ENCODE assay signal across 8 mouse cellular contexts in the genomic region with DNA sequence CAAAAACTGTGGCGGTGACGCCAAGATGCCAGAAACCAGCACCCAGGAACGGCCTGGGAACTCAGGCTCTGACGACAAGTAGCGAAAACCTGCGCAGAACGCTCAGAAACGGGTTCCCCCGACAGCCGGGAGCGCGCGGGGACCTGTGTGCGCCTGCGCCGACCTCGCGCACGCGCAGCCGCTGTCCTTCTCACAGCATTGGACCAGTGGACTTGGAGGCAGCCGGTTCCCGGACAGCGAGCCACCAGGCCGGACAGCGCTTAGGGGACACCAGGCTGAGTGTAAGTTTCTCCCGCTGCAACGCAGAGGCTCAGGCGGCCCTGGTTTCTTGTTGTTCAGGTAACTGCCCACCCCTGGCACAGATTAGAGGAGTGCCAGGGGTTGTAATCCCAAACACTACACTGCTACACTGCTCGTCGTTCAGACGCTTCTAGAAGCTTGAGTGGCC. TPM values are rescaled to one million over a fixed set of nuclear protein-coding genes. Genes with fewer than 3 reads are reported as not detected.
DNase-seq lines count a peak whose midpoint lies in the region; ATAC-seq and TF ChIP-seq lines count a peak whose summit lies in the region.

TSS of gene Bpnt1 (plus strand) at position 167 of the 448 bp plus-strand sequence.

- peak within 1 kb of the TSS; percentile 80 for H3K9ac ChIP-seq in forebrain, embryonic 11.5 days (ENCODE audit: low read length)
- H3K9ac ChIP-seq in heart, embryonic 16.5 days (ENCODE audit: low read length): peak within 1 kb of the TSS; percentile 74
- H3K9ac ChIP-seq in liver, embryonic 16.5 days (ENCODE audit: low read depth, low read length): peak within 1 kb of the TSS; percentile 64
- H3K9ac ChIP-seq in neural tube, embryonic 13.5 days: peak within 1 kb of the TSS; percentile 80

- H3K4me1 ChIP-seq in forebrain, embryonic 11.5 days (replicated peaks; ENCODE audit: control insufficient read depth, insufficient read depth, low read length): peaks cover 2% of the 10 kb centered on the region; the same call in 1 of the 2 replicates
- peaks cover 28% of the 10 kb centered on the region for H3K4me1 ChIP-seq in heart, embryonic 16.5 days (ENCODE audit: control insufficient read depth, insufficient read depth, low read length)
- peaks cover 12% of the 10 kb centered on the region for H3K4me1 ChIP-seq in liver, embryonic 16.5 days (ENCODE audit: control insufficient read depth, low read depth, low read length)
- H3K4me1 ChIP-seq in neural tube, embryonic 13.5 days (replicated peaks): peaks cover 51% of the 10 kb centered on the region
- peaks cover 9% of the 10 kb centered on the region for H3K4me1 ChIP-seq in testis, adult 2 months (ENCODE audit: control insufficient read depth, insufficient read depth, low read length)

- no peaks in the 10 kb centered on the region for H3K27me3 ChIP-seq in forebrain, embryonic 11.5 days (ENCODE audit: control insufficient read depth, insufficient read depth, low read length)
- no peaks in the 10 kb centered on the region for H3K27me3 ChIP-seq in heart, embryonic 16.5 days (ENCODE audit: control insufficient read depth, insufficient read depth, low read length)
- H3K27me3 ChIP-seq in liver, embryonic 16.5 days (ENCODE audit: control insufficient read depth, insufficient read depth, low read depth, low read length): no peaks in the 10 kb centered on the region
- no peaks in the 10 kb centered on the region for H3K27me3 ChIP-seq in neural tube, embryonic 13.5 days
- H3K27me3 ChIP-seq in testis, adult 2 months (ENCODE audit: control insufficient read depth, insufficient read depth, low read length): no peaks in the 10 kb centered on the region

- no peaks in the 10 kb centered on the region for H3K36me3 ChIP-seq in forebrain, embryonic 11.5 days (ENCODE audit: control insufficient read depth, insufficient read depth, low read length)
- no peaks in the 10 kb centered on the region for H3K36me3 ChIP-seq in heart, embryonic 16.5 days (ENCODE audit: control insufficient read depth, insufficient read depth)
- no peaks in the 10 kb centered on the region for H3K36me3 ChIP-seq in liver, embryonic 16.5 days (ENCODE audit: control insufficient read depth, insufficient read depth)
- H3K36me3 ChIP-seq in neural tube, embryonic 13.5 days: peaks cover 3% of the 10 kb centered on the region; the same call in 1 of the 2 replicates
- H3K36me3 ChIP-seq in testis, adult 2 months (ENCODE audit: control insufficient read depth, insufficient read depth, low read length): no peaks in the 10 kb centered on the region

- TF ChIP-seq POLR2A in testis, adult 2 months (IDR thresholded peaks at IDR 0.05; ENCODE audit: control insufficient read depth, low read depth, low read length): peak; percentile 83

- no peak for TF ChIP-seq CTCF in testis, adult 2 months (IDR thresholded peaks at IDR 0.05; ENCODE audit: control insufficient read depth, insufficient read depth, insufficient replicate concordance, low read depth, low read length)

- H3K4me3 ChIP-seq in forebrain, embryonic 11.5 days (ENCODE audit: low read depth, low read length): peak within 1 kb of the TSS; percentile 60
- peak within 1 kb of the TSS; percentile 60 for H3K4me3 ChIP-seq in heart, embryonic 16.5 days (ENCODE audit: low read length)
- peak within 1 kb of the TSS; percentile 63 for H3K4me3 ChIP-seq in liver, embryonic 16.5 days (ENCODE audit: low read depth, low read length)
- peak within 1 kb of the TSS; percentile 60 for H3K4me3 ChIP-seq in neural tube, embryonic 13.5 days
- peak within 1 kb of the TSS; percentile 100 for H3K4me3 ChIP-seq in testis, adult 2 months (ENCODE audit: control insufficient read depth, low read depth, low read length)

- peak within 1 kb of the TSS; percentile 69 for H3K4me2 ChIP-seq in forebrain, embryonic 11.5 days (ENCODE audit: low read depth, low read length, severe bottlenecking)
- peak within 1 kb of the TSS; percentile 76 for H3K4me2 ChIP-seq in heart, embryonic 16.5 days (ENCODE audit: low read depth, low read length)
- H3K4me2 ChIP-seq in liver, embryonic 16.5 days (ENCODE audit: low read depth, low read length): peak within 1 kb of the TSS; percentile 82
- peak within 1 kb of the TSS; percentile 73 for H3K4me2 ChIP-seq in neural tube, embryonic 13.5 days

- peak; percentile 62 to 71 for DNase-seq in CD8-positive naive resting alpha-beta T cell, adult 2 months (ENCODE audit: low read depth in 2 of 2, low spot score in 2 of 2)
- DNase-seq in c-Kit-positive CD71-negative TER-119-negative erythroid progenitor cells, embryonic 14.5 days (ENCODE audit: low read depth): peak; percentile 61
- peak; percentile 93 for DNase-seq in forebrain, embryonic 11.5 days (ENCODE audit: low spot score)
- DNase-seq in kidney, postnatal 4 days: peak; percentile 89 to 93

- under 1% methylated on average over 24 of the region's 32 CpGs for WGBS in forebrain, embryonic 11.5 days
- under 1% methylated on average over 32 of the region's 32 CpGs for WGBS in heart, embryonic 16.5 days
- 0% methylated on average over 31 of the region's 32 CpGs for WGBS in liver, embryonic 16.5 days (ENCODE audit: insufficient replicate concordance)
- WGBS in neural tube, embryonic 13.5 days: under 1% methylated on average over 32 of the region's 32 CpGs

- no peaks in the 10 kb centered on the region for H3K9me3 ChIP-seq in forebrain, embryonic 11.5 days (ENCODE audit: control insufficient read depth, low read length)
- no peaks in the 10 kb centered on the region for H3K9me3 ChIP-seq in heart, embryonic 16.5 days (replicated peaks; ENCODE audit: control insufficient read depth, low read length)
- no peaks in the 10 kb centered on the region for H3K9me3 ChIP-seq in liver, embryonic 16.5 days (replicated peaks; ENCODE audit: control insufficient read depth, low read length)
- H3K9me3 ChIP-seq in neural tube, embryonic 13.5 days: no peaks in the 10 kb centered on the region

- peak within 1 kb of the TSS; percentile 69 for H3K27ac ChIP-seq in forebrain, embryonic 11.5 days (ENCODE audit: low read depth, low read length)
- peak within 1 kb of the TSS; percentile 91 for H3K27ac ChIP-seq in heart, embryonic 16.5 days (ENCODE audit: low read length)
- H3K27ac ChIP-seq in liver, embryonic 16.5 days (ENCODE audit: low read length): peak within 1 kb of the TSS; percentile 79
- H3K27ac ChIP-seq in neural tube, embryonic 13.5 days (replicated peaks): peak within 1 kb of the TSS; percentile 87
- peak within 1 kb of the TSS; percentile 96 for H3K27ac ChIP-seq in testis, adult 2 months (ENCODE audit: control insufficient read depth, insufficient read depth, low read depth, low read length)

- ATAC-seq in forebrain, embryonic 11.5 days (replicated peaks; ENCODE audit: low FRiP score): peak; percentile 83
- ATAC-seq in heart, embryonic 16.5 days (replicated peaks; ENCODE audit: extremely low read depth, insufficient read depth, low FRiP score): peak; percentile 77
- ATAC-seq in liver, embryonic 16.5 days (ENCODE audit: low read depth): peak; percentile 68
- ATAC-seq in neural tube, embryonic 13.5 days (ENCODE audit: low read depth): peak; percentile 73

RNA-seq across cellular contexts. Expression of gene Bpnt1, which starts in this region (rescaled TPM):
- 31.8 and 33.1 TPM in 2 replicates for polyA plus RNA-seq in forebrain, embryonic 11.5 days (2014; fragmentation: Nextera tagmentation; extraction: Ambion mirVana)
- polyA plus RNA-seq in heart, embryonic 16.5 days (2015; fragmentation: Nextera tagmentation; extraction: Ambion mirVana): 26.9 and 33.6 TPM in 2 replicates
- 10.2 and 12.6 TPM in 2 replicates for polyA plus RNA-seq in liver, embryonic 16.5 days (2015; fragmentation: Nextera tagmentation; extraction: Ambion mirVana)
- 53.5 and 56.1 TPM in 2 replicates for polyA plus RNA-seq in neural tube, embryonic 13.5 days (2015; fragmentation: Nextera tagmentation; extraction: Ambion mirVana)
- polyA plus RNA-seq in testis, adult 2 months (2012; rRNA removed): 24.5 and 29.3 TPM in 2 replicates

Comparison
In these comparisons a context has a peak if more than half of its experiments do, and no peak if none do; other contexts are left out.
1. Peak in every context shown above with its lines: DNase-seq, ATAC-seq, H3K4me3 ChIP-seq and H3K27ac ChIP-seq.